Mouse (Mus musculus): ENCODE data around the gene Cbl.

- TF ChIP-seq CTCF (IDR thresholded peaks at IDR 0.05; ENCODE audit: extremely low read depth, insufficient read depth, low read length): no peak
- no peak for TF ChIP-seq POLR2A (IDR thresholded peaks at IDR 0.05; ENCODE audit: extremely low read depth, insufficient read depth, low read length)
Measured at GRCm38 (mm10) chr9:44135731-44136411, 98.0 kb downstream of the Cbl start.

All from cortical plate, adult 2 months (tissue).